Mouse (Mus musculus) CD4-positive naive resting alpha-beta T cell, adult 76 days (primary cell): ENCODE data around the gene Olfr31. TPM values are rescaled to one million over a fixed set of nuclear protein-coding genes. Genes with fewer than 3 reads are reported as not detected.

Experiments used
- total RNA-seq: library from RNA; stranded (reverse); gene quantifications from one replicate; pipeline ENCODE4 v1.2.4, GENCODE M21; 2023

Olfr31 gene
- not detected for total RNA-seq

GRCm38 (mm10) chr14:14322528-14322927 lies at the start of gene Olfr31:
Gene Olfr31, plus strand, starts transcription at chr14:14322828.

GRCm38 (mm10) chr14:14345948-14346812 lies 23.6 kb downstream of the Olfr31 start, which contains the start of gene Il3ra:
Gene Il3ra, plus strand, starts transcription at chr14:14346275.

Other genes starting within 250 kb of the Olfr31 start
- gene Psmd6, start 201.8 kb upstream of the Olfr31 start, total RNA-seq = 107 TPM
- not detected for gene Olfr720, start 136.0 kb upstream of the Olfr31 start, total RNA-seq
- gene Il3ra, start 23.4 kb downstream of the Olfr31 start, total RNA-seq = 11.1 TPM
- not detected for gene Olfr721-ps1, start 78.5 kb downstream of the Olfr31 start, total RNA-seq